11 mouse cellular contexts compared by ENCODE assay signal in the genomic region with DNA sequence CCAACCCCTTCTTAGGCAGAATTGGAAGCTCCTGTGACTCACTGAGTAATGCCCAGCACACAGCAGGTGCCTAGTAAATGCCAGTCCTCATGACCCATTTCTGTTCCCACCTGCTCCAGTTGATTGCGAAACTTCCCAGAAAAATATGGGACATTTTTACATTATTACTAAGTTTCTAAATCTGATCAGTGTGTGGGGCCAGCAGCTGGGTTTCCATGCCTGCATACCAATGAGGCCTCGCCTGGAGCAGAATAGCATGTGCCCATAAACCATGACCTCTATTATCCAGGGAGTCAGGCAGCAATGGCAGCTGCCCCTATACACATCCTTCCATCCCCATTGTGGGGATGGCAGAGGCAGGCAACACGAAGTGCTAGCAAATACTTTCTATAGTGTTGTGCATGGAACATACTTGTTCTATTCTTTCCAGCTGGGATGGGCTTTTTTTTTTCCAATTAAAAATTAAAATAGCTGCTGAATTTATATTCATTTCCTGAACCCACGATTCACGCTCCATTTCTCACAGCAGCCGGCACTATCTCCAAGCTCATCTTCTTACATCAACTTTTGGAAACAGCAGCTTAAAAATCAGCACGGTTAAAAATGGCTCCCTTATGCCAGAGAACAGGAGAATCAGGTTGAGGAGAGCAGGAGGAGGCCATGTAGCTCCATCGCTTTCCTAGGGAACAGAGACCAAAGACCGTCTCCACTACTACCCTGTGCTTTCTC.
A peak's percentile ranks its signal among the peaks of the same experiment; 100 is the strongest.
DNase-seq lines count a peak whose midpoint lies in the region; ATAC-seq and TF ChIP-seq lines count a peak whose summit lies in the region.
"Had no signal": no experiment of that assay in that cellular context is flagged by ENCODE, and none has a peak within 500 bp of the region (broad histone marks: within the 10 kb centered on the region; RNA-seq: fewer than 3 reads in every experiment).

No protein-coding gene starts in this region.

- no peaks in the 10 kb centered on the region for H3K4me1 ChIP-seq in embryonic facial prominence, embryonic 14.5 days (ENCODE audit: control insufficient read depth, insufficient read depth, low read length)
- H3K4me1 ChIP-seq in liver, embryonic 12.5 days: no peaks in the 10 kb centered on the region
- H3K4me1 ChIP-seq: embryonic facial prominence, embryonic 12.5 days had no signal

- H3K4me2 ChIP-seq in embryonic facial prominence, embryonic 14.5 days (ENCODE audit: low read depth, low read length): no peak overlapping the region
- no peak overlapping the region for H3K4me2 ChIP-seq in liver, embryonic 12.5 days
- H3K4me2 ChIP-seq: embryonic facial prominence, embryonic 12.5 days had no signal

- no peak overlapping the region for H3K9ac ChIP-seq in embryonic facial prominence, embryonic 14.5 days (ENCODE audit: low read depth, low read length)
- no peak overlapping the region for H3K9ac ChIP-seq in liver, embryonic 12.5 days
- H3K9ac ChIP-seq: embryonic facial prominence, embryonic 12.5 days had no signal

- DNase-seq in embryo, embryonic 11 days: peak; percentile 16
- no peak for DNase-seq in embryo, embryonic 10 days (ENCODE audit: low spot score)
- peak; percentile 3 for DNase-seq in 3T3-L1 (ENCODE audit: low read depth, low spot score)
- peak; percentile 7 for DNase-seq in embryonic facial prominence, embryonic 14.5 days (ENCODE audit: low spot score)
- DNase-seq in left cerebral cortex, adult 2 months (ENCODE audit: extremely low spot score in 1 of 2, low spot score in 2 of 2): peak; percentile 18 to 39
- DNase-seq in thymus, postnatal 0 days (ENCODE audit: low spot score): no peak
- no peak for DNase-seq in heart, postnatal 10 days
- DNase-seq: lung, adult 18-20 months; thymus, adult 2 months had no signal

- ATAC-seq in embryonic facial prominence, embryonic 14.5 days (ENCODE audit: low read depth): no peak
- ATAC-seq in liver, embryonic 12.5 days: no peak

- no peak overlapping the region for H3K27ac ChIP-seq in embryonic facial prominence, embryonic 14.5 days (replicated peaks; ENCODE audit: low read depth, low read length)
- H3K27ac ChIP-seq in left cerebral cortex, adult 2 months: peak overlapping the region; percentile 58
- H3K27ac ChIP-seq in liver, embryonic 12.5 days: no peak overlapping the region
- H3K27ac ChIP-seq: embryonic facial prominence, embryonic 12.5 days had no signal

- H3K4me3 ChIP-seq in embryonic facial prominence, embryonic 14.5 days (ENCODE audit: low read depth, low read length): no peak overlapping the region
- no peak overlapping the region for H3K4me3 ChIP-seq in left cerebral cortex, adult 2 months
- H3K4me3 ChIP-seq in liver, embryonic 12.5 days: no peak overlapping the region
- H3K4me3 ChIP-seq: embryonic facial prominence, embryonic 12.5 days had no signal

- H3K9me3 ChIP-seq in embryonic facial prominence, embryonic 14.5 days (ENCODE audit: control insufficient read depth, low read length): no peaks in the 10 kb centered on the region
- H3K9me3 ChIP-seq in liver, embryonic 12.5 days (replicated peaks): no peaks in the 10 kb centered on the region
- H3K9me3 ChIP-seq: embryonic facial prominence, embryonic 12.5 days had no signal

- no peak for TF ChIP-seq CTCF in left cerebral cortex, adult 2 months (IDR thresholded peaks at IDR 0.05)

- H3K36me3 ChIP-seq in embryonic facial prominence, embryonic 14.5 days (ENCODE audit: control insufficient read depth, insufficient read depth, low read length): no peaks in the 10 kb centered on the region
- no peaks in the 10 kb centered on the region for H3K36me3 ChIP-seq in liver, embryonic 12.5 days
- H3K36me3 ChIP-seq: embryonic facial prominence, embryonic 12.5 days had no signal

- 81% methylated on average over 9 of the region's 9 CpGs for WGBS in embryonic facial prominence, embryonic 14.5 days
- 70% methylated on average over 9 of the region's 9 CpGs for WGBS in liver, embryonic 12.5 days (ENCODE audit: insufficient replicate concordance)

- intact Hi-C loops in left cerebral cortex, adult 2 months (cut with DNase I): loop anchor here (1.0 to 2.0 kb wide), 4 partner anchors 25 to 141 kb away; no protein-coding TSS in a partner anchor
- intact Hi-C loops in heart, postnatal 10 days (cut with DNase I): no loop called here

- no peaks in the 10 kb centered on the region for H3K27me3 ChIP-seq in embryonic facial prominence, embryonic 14.5 days (replicated peaks; ENCODE audit: control insufficient read depth, insufficient read depth, low read length)
- no peaks in the 10 kb centered on the region for H3K27me3 ChIP-seq in liver, embryonic 12.5 days (replicated peaks)
- H3K27me3 ChIP-seq: embryonic facial prominence, embryonic 12.5 days had no signal

Comparison
In these comparisons a context has a peak if more than half of its experiments do, and no peak if none do; other contexts are left out.
1. DNase-seq: peak in embryo, embryonic 11 days (single experiment), 3T3-L1 (single experiment), embryonic facial prominence, embryonic 14.5 days (single experiment) and left cerebral cortex, adult 2 months (2 of 2); none in embryo, embryonic 10 days (single experiment), thymus, postnatal 0 days (single experiment) and heart, postnatal 10 days (0 of 2).